Mouse (Mus musculus): Measurements from ENCODE around the gene Ptch1. TPM values are rescaled to one million over a fixed set of nuclear protein-coding genes. Genes with fewer than 3 reads are reported as not detected.

The Ptch1 gene
- polyA plus RNA-seq, 1 experiment from 2014 or later, result 15.8 TPM

- 0 out of 2 replicates have a peak, but pooled peaks have one; percentile 23 for ATAC-seq (ENCODE audit: low FRiP score, low TSS enrichment)
- no peak overlapping the region for H3K9ac ChIP-seq (replicated peaks; ENCODE audit: low read length)
- no peaks in the 10 kb centered on the region for H3K27me3 ChIP-seq (ENCODE audit: insufficient read depth, low read length)
- WGBS, result 69% methylated on average over 8 of the region's 8 CpGs
- H3K9me3 ChIP-seq (ENCODE audit: low read length), result no peaks in the 10 kb centered on the region
- peaks cover 100% of the 10 kb centered on the region for H3K36me3 ChIP-seq (ENCODE audit: insufficient read depth, low read length)
- no peak overlapping the region for H3K27ac ChIP-seq (ENCODE audit: low read length)
- H3K4me1 ChIP-seq (ENCODE audit: insufficient read depth, low read length), result no peaks in the 10 kb centered on the region
- H3K4me2 ChIP-seq (replicated peaks; ENCODE audit: low read depth, low read length), result no peak overlapping the region
- H3K4me3 ChIP-seq (ENCODE audit: low read length), result no peak overlapping the region
Observed at GRCm38 (mm10) chr13:63514931-63515360, 58.5 kb downstream of the Ptch1 start.

DNA sequence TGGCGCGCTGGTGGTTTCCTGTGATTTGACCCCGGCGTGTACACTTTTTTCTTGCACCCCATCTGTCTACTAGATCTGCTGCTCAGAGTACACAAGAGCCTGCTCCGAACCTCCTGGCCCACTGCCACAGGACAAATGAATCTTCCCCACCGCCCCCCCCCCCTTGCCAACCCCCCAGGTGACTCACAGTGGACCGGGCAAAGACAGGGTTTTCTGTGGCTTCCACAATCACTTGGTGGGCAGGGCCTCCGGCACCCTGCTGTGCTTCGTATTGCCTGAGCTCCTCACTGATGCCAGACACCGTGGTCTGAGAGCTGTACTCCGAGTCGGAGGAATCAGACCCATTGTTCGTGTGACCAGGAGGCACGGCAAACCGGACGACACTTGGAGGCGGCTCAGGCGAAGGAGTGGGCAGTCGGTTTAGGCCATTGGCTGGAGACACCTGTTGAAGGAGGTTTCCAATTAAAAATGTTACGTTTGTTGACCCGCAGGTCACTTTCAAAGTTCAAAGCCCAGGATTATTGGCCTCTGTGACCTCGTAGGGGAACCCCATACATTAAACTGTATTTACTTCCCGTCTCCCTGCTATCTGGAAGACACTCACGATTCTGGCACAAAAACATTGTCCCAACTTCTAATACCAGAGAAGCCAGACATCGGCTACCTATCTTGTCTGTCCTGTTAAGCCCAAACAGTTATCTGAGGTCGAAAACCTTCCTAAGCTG is 59.9 kb downstream of the Ptch1 start:
- no peak overlapping the region for H3K4me3 ChIP-seq (ENCODE audit: low read length)
- H3K36me3 ChIP-seq (ENCODE audit: insufficient read depth, low read length), result peaks cover 97% of the 10 kb centered on the region
- ATAC-seq (ENCODE audit: low FRiP score, low TSS enrichment), result no peak
- no peaks in the 10 kb centered on the region for H3K27me3 ChIP-seq (ENCODE audit: insufficient read depth, low read length)
- H3K4me2 ChIP-seq (replicated peaks; ENCODE audit: low read depth, low read length), result no peak overlapping the region
- no peaks in the 10 kb centered on the region for H3K4me1 ChIP-seq (ENCODE audit: insufficient read depth, low read length)
- H3K9ac ChIP-seq (replicated peaks; ENCODE audit: low read length), result no peak overlapping the region
- H3K9me3 ChIP-seq (ENCODE audit: low read length), result no peaks in the 10 kb centered on the region
- 73% methylated on average over 26 of the region's 26 CpGs for whole genome bisulfite sequencing
- H3K27ac ChIP-seq (ENCODE audit: low read length), result no peak overlapping the region

GRCm38 (mm10) chr13:63512411-63512810 is 61.0 kb downstream of the Ptch1 start:
- no peaks in the 10 kb centered on the region for H3K9me3 ChIP-seq (ENCODE audit: low read length)
- no peak for ATAC-seq (ENCODE audit: low FRiP score, low TSS enrichment)
- no peaks in the 10 kb centered on the region for H3K27me3 ChIP-seq (ENCODE audit: insufficient read depth, low read length)
- H3K4me1 ChIP-seq (ENCODE audit: insufficient read depth, low read length), result no peaks in the 10 kb centered on the region
- WGBS, result 68% methylated on average over 6 of the region's 6 CpGs
- no peak overlapping the region for H3K4me2 ChIP-seq (replicated peaks; ENCODE audit: low read depth, low read length)
- no peak overlapping the region for H3K27ac ChIP-seq (ENCODE audit: low read length)
- peaks cover 96% of the 10 kb centered on the region for H3K36me3 ChIP-seq (ENCODE audit: insufficient read depth, low read length)
- H3K4me3 ChIP-seq (ENCODE audit: low read length), result no peak overlapping the region
- H3K9ac ChIP-seq (replicated peaks; ENCODE audit: low read length), result no peak overlapping the region

DNA sequence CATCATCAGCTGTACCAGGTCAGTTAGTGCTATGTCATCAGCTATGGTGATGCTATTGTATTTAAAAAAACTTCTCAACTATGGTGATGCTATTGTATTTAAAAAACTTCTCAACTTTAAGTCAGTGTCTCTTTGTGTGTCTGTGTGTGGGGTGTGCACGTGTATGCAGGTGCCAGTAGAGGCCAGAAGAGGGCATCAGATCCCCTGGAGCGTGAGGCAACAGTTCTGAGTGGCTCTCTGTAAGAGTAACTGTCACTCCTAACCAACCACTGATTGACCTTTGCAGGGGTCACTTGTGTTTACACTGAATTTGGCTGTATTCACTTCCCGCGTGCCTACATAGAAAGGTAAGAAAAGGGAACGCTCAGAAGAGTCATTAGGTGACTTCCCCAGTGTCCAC is 65.6 kb downstream of the Ptch1 start:
- H3K36me3 ChIP-seq (ENCODE audit: insufficient read depth, low read length), result peaks cover 53% of the 10 kb centered on the region
- no peak for ATAC-seq (ENCODE audit: low FRiP score, low TSS enrichment)
- H3K9ac ChIP-seq (replicated peaks; ENCODE audit: low read length), result no peak overlapping the region
- H3K9me3 ChIP-seq (ENCODE audit: low read length), result no peaks in the 10 kb centered on the region
- H3K4me3 ChIP-seq (ENCODE audit: low read length), result no peak overlapping the region
- no peaks in the 10 kb centered on the region for H3K27me3 ChIP-seq (ENCODE audit: insufficient read depth, low read length)
- no peak overlapping the region for H3K4me2 ChIP-seq (replicated peaks; ENCODE audit: low read depth, low read length)
- WGBS, result 89% methylated on average over 5 of the region's 5 CpGs
- H3K4me1 ChIP-seq (ENCODE audit: insufficient read depth, low read length), result peaks cover 6% of the 10 kb centered on the region; the same call in 1 of the 2 replicates
- H3K27ac ChIP-seq (ENCODE audit: low read length), result no peak overlapping the region

GRCm38 (mm10) chr13:63507001-63507556 is 66.3 kb downstream of the Ptch1 start:
- no peak; the same call in 1 of the 2 replicates for ATAC-seq (ENCODE audit: low FRiP score, low TSS enrichment)
- H3K9me3 ChIP-seq (ENCODE audit: low read length), result no peaks in the 10 kb centered on the region
- H3K36me3 ChIP-seq (ENCODE audit: insufficient read depth, low read length), result peaks cover 46% of the 10 kb centered on the region
- H3K27me3 ChIP-seq (ENCODE audit: insufficient read depth, low read length), result no peaks in the 10 kb centered on the region
- H3K4me2 ChIP-seq (replicated peaks; ENCODE audit: low read depth, low read length), result no peak overlapping the region
- 85% methylated on average over 6 of the region's 6 CpGs for WGBS
- no peak overlapping the region for H3K4me3 ChIP-seq (ENCODE audit: low read length)
- H3K4me1 ChIP-seq (ENCODE audit: insufficient read depth, low read length), result peaks cover 6% of the 10 kb centered on the region; the same call in 1 of the 2 replicates
- H3K9ac ChIP-seq (replicated peaks; ENCODE audit: low read length), result no peak overlapping the region
- no peak overlapping the region for H3K27ac ChIP-seq (ENCODE audit: low read length)

DNA sequence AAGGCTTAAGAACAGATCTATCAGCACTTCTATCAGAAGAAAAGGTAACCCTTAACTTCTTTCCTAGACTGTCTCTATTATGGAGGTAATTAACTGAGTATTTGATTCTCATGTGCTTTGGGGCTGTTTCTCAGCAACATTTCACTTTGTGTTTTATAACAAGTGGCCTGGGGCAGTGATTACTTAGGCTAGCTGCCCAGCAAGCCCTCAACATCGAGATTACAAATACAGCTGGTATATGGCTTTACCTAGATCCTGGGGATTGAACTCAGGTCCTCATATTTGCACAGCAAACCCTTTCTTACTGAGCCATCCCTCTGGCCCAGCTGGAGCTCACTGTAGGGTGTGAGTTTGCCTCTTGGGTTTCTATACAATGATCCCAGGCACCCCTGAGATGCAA is 67.0 kb downstream of the Ptch1 start:
- H3K27ac ChIP-seq (ENCODE audit: low read length), result no peak overlapping the region
- peaks cover 39% of the 10 kb centered on the region for H3K36me3 ChIP-seq (ENCODE audit: insufficient read depth, low read length)
- no peak overlapping the region for H3K4me3 ChIP-seq (ENCODE audit: low read length)
- H3K27me3 ChIP-seq (ENCODE audit: insufficient read depth, low read length), result no peaks in the 10 kb centered on the region
- no peak overlapping the region for H3K9ac ChIP-seq (replicated peaks; ENCODE audit: low read length)
- peaks cover 6% of the 10 kb centered on the region; the same call in 1 of the 2 replicates for H3K4me1 ChIP-seq (ENCODE audit: insufficient read depth, low read length)
- no peak overlapping the region for H3K4me2 ChIP-seq (replicated peaks; ENCODE audit: low read depth, low read length)
- no peaks in the 10 kb centered on the region for H3K9me3 ChIP-seq (ENCODE audit: low read length)
- 62% methylated on average over 1 of the region's 1 CpGs for WGBS
- ATAC-seq (ENCODE audit: low FRiP score, low TSS enrichment), result no peak

DNA sequence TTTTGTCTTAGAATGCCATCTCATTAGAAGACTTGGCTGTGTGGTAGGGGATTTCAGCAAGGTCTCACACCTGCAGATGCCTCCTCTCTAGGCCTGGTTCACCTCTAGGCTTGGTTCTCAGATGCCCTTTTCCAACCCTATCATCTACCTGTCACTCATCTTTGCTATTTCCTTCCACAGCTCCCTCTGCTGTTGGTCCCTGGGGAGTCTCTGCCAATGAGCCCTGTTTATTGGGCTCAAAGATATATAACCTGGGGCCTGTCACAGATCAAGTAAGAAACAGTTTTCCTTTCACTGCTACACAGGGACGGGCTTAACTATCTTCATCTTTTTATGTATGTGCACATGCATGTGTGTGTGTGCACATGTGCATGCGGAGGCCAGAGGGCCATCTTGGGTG is 71.0 kb downstream of the Ptch1 start:
- no peak overlapping the region for H3K27ac ChIP-seq (ENCODE audit: low read length)
- no peaks in the 10 kb centered on the region for H3K27me3 ChIP-seq (ENCODE audit: insufficient read depth, low read length)
- no peak overlapping the region for H3K4me2 ChIP-seq (replicated peaks; ENCODE audit: low read depth, low read length)
- H3K36me3 ChIP-seq (ENCODE audit: insufficient read depth, low read length), result peaks cover 3% of the 10 kb centered on the region; the same call in 1 of the 2 replicates
- WGBS, result 99% methylated on average over 2 of the region's 2 CpGs
- H3K9ac ChIP-seq (replicated peaks; ENCODE audit: low read length), result no peak overlapping the region
- no peak for ATAC-seq (ENCODE audit: low FRiP score, low TSS enrichment)
- no peaks in the 10 kb centered on the region for H3K9me3 ChIP-seq (ENCODE audit: low read length)
- no peak overlapping the region for H3K4me3 ChIP-seq (ENCODE audit: low read length)
- peaks cover 6% of the 10 kb centered on the region; the same call in 1 of the 2 replicates for H3K4me1 ChIP-seq (ENCODE audit: insufficient read depth, low read length)

GRCm38 (mm10) chr13:63499489-63499888 is 73.9 kb downstream of the Ptch1 start:
- Histone ChIP-seq H3K4me3 (ENCODE audit: low read length) (no peak overlapping the region), H3K9ac (replicated peaks; ENCODE audit: low read length) (no peak overlapping the region), H3K27ac (ENCODE audit: low read length) (no peak overlapping the region), H3K36me3 (ENCODE audit: insufficient read depth, low read length) (no peaks in the 10 kb centered on the region), H3K27me3 (ENCODE audit: insufficient read depth, low read length) (no peaks in the 10 kb centered on the region), H3K4me2 (replicated peaks; ENCODE audit: low read depth, low read length) (no peak overlapping the region), H3K9me3 (ENCODE audit: low read length) (no peaks in the 10 kb centered on the region), H3K4me1 (ENCODE audit: insufficient read depth, low read length) (peaks cover 16% of the 10 kb centered on the region)
- no peak for ATAC-seq (ENCODE audit: low FRiP score, low TSS enrichment)
- 81% methylated on average over 2 of the region's 2 CpGs for WGBS

GRCm38 (mm10) chr13:63496646-63497582 is 76.5 kb downstream of the Ptch1 start, which contains the start of gene Fancc:
TSS of gene Fancc (minus strand) at chr13:63497278.
- H3K27ac ChIP-seq (ENCODE audit: low read length), result peak within 1 kb of the TSS; percentile 13
- peak; percentile 85 for ATAC-seq (ENCODE audit: low FRiP score, low TSS enrichment)

More at GRCm38 (mm10) chr13:63496646-63497582, 76.5 kb downstream of the Ptch1 start, which contains the start of gene Fancc:
- H3K4me3 ChIP-seq (ENCODE audit: low read length), result peak within 1 kb of the TSS; percentile 20
- H3K4me2 ChIP-seq (replicated peaks; ENCODE audit: low read depth, low read length), result peak within 1 kb of the TSS; percentile 36
- peak within 1 kb of the TSS; percentile 42 for H3K9ac ChIP-seq (replicated peaks; ENCODE audit: low read length)
- peaks cover 12% of the 10 kb centered on the region for H3K4me1 ChIP-seq (ENCODE audit: insufficient read depth, low read length)
- no peaks in the 10 kb centered on the region for H3K36me3 ChIP-seq (ENCODE audit: insufficient read depth, low read length)
- WGBS, result 19% methylated on average over 23 of the region's 23 CpGs
- no peaks in the 10 kb centered on the region for H3K9me3 ChIP-seq (ENCODE audit: low read length)
- no peaks in the 10 kb centered on the region for H3K27me3 ChIP-seq (ENCODE audit: insufficient read depth, low read length)
